Mouse (Mus musculus): ENCODE measurements at regions not wholly inside any gene's neighbourhood (a gene's known extent, or its start where the extent isn't known, plus 50 kb on each side); places are given as distances from the start of the nearest gene placed in this dataset.
A peak's percentile ranks its signal among the peaks of the same experiment; 100 is the strongest.
"Not testable (repeated sequence)": the region's sequence is repeated elsewhere in the genome, so short reads cannot be mapped to it uniquely, and the experiment has no call there.

GRCm38 (mm10) chr17:13549975-13550895 is 195.9 kb downstream of the Tcp10c start:
- no peak for DNase-seq (ENCODE audit: low spot score in 2 of 2)

DNA sequence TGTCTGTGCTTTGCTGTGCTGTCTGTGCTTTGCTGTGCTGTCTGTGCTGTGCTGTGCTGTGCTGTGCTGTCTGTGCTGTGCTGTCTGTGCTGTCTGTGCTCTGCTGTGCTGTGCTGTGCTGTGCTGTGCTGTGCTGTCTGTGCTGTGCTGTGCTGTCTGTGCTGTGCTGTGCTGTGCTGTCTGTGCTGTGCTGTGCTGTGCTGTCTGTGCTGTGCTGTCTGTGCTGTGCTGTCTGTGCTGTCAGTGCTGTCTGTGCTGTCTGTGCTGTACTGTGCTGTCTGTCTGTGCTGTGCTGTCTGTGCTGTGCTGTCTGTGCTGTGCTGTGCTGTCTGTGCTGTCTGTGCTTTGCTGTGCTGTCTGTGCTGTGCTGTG is 196.5 kb downstream of the Tcp10c start:
- not testable (repeated sequence) for DNase-seq (ENCODE audit: low spot score in 2 of 2)

DNA sequence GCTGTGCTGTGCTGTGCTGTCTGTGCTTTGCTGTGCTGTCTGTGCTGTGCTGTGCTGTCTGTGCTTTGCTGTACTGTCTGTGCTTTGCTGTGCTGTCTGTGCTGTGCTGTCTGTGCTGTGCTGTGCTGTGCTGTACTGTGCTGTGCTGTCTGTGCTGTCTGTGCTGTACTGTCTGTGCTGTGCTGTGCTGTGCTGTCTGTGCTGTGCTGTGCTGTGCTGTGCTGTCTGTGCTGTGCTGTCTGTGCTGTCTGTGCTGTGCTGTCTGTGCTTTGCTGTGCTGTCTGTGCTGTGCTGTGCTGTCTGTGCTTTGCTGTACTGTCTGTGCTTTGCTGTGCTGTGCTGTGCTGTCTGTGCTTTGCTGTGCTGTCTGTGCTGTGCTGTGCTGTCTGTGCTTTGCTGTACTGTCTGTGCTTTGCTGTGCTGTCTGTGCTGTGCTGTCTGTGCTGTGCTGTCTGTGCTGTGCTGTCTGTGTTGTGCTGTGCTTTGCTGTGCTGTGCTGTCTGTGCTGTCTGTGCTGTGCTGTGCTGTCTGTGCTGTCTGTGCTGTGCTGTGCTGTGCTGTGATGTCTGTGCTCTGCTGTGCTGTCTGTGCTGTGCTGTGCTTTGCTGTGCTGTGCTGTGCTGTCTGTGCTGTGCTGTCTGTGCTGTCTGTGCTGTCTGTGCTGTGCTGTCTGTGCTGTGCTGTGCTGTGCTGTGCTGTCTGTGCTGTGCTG is 197.5 kb downstream of the Tcp10c start:
- DNase-seq (ENCODE audit: low spot score in 2 of 2) = not testable (repeated sequence)

DNA sequence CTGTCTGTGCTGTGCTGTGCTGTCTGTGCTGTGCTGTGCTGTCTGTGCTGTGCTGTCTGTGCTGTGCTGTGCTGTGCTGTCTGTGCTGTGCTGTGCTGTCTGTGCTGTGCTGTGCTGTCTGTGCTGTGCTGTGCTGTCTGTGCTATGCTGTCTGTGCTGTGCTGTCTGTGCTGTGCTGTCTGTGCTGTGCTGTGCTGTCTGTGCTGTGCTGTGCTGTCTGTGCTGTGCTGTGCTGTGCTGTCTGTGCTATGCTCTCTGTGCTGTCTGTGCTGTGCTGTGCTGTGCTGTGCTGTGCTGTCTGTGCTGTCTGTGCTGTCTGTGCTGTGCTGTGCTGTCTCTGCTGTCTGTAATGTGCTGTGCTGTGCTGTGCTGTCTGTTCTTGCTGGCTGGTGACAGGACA is 198.5 kb downstream of the Tcp10c start:
- not testable (repeated sequence) for DNase-seq (ENCODE audit: low spot score in 2 of 2)

DNA sequence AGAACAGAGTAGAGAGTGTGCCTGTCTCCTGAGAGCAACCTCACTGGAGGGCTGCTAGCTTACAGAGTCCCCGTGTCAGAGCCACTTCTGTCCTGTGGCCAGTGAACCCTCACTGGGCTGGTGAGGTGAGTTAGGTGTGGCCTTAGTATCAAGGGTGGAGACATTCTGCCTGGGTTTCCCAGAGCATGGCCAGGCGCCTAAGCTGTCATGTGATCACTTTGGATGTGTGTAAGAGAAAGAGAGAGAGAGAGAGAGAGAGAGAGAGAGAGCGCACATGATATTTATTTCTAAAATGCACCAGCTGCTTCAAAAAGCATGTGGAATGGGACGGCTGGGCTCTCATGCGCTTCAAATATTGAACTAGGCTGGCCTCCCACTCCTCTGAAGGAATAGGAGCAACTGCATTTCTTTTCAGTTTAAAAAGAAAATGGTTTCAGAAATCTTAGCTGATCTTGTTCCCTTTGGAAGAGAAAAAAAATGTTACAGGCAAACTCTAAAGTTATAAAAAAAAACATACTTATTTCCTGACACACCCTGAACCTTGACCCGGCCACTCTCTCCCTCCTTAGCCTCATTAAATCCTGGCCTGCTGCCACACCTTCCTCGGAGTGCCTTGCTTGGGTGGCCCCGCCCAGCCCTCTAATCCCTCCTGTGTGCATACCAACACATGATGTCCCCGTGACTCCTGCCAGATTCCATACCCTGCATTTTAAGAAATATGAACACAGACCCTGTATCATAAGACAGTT is 201.1 kb downstream of the Tcp10c start:
- not testable (repeated sequence) for DNase-seq (ENCODE audit: low spot score in 2 of 2)

GRCm38 (mm10) chr17:13556060-13556660 is 201.8 kb downstream of the Tcp10c start:
- not testable (repeated sequence) for DNase-seq (ENCODE audit: low spot score in 2 of 2)

DNA sequence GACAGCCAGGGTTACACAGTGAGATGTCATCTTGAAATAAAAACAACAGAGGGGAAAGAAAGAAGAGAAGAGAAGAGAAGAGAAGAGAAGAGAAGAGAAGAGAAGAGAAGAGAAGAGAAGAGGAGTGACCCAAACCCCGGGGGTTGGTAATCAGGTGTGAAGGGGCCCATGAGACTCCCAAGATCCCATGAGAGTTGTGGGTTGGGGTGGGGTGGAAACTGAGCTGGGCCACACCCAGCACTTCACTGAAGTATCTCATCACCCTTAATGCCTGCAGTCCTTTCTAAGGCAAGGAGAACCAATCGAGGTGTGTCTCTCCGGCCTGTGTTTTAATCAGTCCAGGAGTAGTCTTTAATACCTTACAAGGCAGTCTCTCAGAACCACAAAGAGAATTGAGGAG is 201.5 kb upstream of the Afdn start:
- DNase-seq (ENCODE audit: low spot score in 2 of 2) = no peak

- DNase-seq (ENCODE audit: low spot score in 2 of 2) = no peak
These were observed 199.0 kb upstream of the Afdn start for GRCm38 (mm10) chr17:13561342-13561741.

DNA sequence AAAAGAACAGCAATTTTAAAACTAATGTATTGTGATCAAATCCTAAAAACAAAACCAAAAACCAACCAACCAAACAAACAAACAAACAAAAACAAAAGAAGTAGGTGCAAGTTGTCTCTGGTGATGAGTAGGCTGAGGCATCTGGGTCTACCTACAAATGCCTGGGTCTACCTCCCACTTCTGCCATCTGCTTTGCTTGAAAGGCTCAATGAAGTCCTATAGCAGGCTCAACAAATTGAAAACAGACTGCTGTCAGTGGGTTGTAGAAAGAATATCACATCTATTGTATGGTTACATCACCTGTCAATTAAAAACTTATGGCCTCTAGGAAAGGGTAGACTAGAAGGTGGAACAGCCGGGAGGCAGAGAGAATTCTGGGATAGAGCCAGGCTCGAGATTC is 197.4 kb upstream of the Afdn start:
- DNase-seq (ENCODE audit: low spot score in 2 of 2) = no peak

DNA sequence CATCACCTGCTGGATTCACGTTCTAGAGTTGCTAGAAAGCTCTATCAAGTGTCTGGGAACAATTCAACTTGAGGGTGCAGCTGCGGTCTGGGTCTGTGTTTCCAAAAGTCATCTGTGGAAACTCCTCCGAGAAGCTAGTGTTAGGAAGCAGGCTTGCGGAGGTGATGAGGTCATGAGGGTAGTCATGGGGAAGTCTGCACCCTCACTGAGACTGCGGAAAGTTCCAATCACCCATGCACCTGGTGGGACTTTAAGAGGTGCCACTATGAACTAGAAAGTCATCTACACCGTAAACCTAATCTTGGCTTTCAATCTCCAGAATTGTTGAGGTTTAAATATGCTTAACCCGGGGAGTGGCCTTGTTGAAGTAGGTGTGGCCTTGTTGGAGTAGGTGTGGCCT is 195.5 kb upstream of the Afdn start:
- no peak for DNase-seq (ENCODE audit: low spot score in 2 of 2)

DNA sequence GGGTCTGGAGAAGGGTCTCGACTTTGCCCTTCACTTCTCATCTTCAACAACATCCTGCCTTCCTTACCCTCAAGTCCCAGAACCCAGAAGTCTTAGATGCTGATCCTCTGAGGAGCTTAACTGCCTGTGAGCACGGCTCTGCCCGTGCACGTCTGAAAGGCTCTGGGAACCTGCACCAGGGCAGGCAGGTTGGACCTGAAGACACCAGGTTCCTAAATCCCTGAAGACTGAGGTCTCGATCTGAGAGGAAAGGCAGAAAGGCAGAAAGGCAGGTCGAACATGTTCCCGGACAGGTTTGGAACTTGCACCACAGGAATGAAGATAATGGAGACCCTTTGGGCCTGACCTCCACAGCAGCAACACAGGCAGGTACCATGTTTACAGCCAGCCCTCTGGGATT is 193.7 kb upstream of the Afdn start:
- DNase-seq (ENCODE audit: low spot score in 2 of 2) = no peak

DNA sequence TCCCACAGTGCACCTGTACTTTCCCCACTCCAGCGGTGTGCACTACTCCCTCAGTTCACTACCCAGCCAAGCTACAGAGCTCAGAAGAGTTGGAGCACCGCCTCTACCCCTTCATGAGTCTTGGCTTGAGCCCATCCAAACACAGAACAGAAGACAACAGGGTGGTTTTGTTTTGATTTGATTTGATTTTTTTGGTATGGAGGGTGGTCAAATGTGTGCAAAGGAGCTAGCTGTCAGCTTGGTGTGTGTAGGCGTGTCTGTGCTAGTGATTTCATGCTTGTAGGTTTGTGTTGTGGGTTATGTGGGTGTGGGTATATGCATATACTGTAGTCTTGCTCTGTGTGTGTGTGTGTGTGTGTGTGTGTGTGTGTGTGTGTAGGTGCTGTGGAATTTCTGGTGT is 193.2 kb upstream of the Afdn start:
- DNase-seq (ENCODE audit: low spot score in 2 of 2) = no peak

GRCm38 (mm10) chr17:13570796-13571195 is 189.5 kb upstream of the Afdn start:
- no peak for DNase-seq (ENCODE audit: low spot score in 2 of 2)

- no peak for DNase-seq (ENCODE audit: low spot score in 2 of 2)
These were observed 188.0 kb upstream of the Afdn start for GRCm38 (mm10) chr17:13572204-13572833.

- no peak for DNase-seq (ENCODE audit: low spot score in 2 of 2)
These were observed 187.3 kb upstream of the Afdn start for GRCm38 (mm10) chr17:13573036-13573435.

DNA sequence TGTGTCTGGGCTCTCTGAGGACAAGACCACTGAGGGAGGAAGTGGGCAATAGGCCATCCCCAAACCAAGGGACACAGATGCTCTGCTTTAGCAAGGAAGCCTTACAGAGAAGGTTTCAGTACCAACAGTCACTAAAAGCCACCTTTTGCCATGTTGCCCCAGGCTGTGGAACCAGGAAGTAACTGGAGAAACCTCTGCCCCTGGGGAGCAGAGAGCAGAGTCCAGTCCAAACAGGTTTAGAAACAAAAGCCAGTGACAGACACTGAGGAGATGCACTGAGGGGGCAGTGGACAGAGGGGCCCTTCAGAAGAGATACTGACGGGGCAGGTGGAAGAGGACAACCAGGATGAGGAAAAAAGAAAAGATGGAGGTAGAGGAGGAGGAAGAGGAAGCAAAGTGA is 186.2 kb upstream of the Afdn start:
- no peak for DNase-seq (ENCODE audit: low spot score in 2 of 2)

DNA sequence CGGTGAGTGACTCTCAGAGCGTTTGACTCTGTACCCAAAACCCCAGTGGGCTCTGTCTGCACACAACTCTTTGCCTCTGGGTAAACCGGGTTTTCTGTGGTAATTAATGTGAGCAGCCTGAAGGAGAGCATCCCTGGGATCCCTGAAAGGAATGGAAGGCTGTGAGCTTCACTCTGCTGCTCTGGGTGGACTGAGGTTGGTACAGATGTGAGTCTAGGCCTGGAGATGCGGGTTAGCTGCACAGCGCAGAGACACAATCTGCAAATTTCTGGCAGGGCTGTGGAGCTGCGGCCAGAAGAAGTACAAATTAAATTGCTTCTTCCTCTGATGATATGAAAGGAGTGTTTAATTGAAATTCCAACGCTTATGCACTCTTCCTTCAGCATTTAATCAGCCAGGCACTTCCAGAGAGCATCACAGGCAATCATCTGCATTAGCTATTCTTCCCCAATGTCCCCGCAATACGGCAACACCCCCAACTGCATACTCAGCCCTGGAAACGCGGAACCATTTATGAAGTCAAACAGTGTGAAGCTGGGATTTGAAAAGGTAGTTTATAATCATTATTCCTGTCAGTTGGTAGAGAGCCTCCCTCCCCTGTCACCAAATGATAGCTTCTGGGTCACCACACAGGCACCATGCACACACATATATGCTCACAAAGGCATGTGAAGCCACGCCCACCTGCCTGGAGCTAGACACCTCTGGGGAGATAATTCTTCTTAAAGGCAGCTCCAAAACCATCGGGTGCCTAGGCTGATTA is 185.5 kb upstream of the Afdn start:
- no peak for DNase-seq (ENCODE audit: low spot score in 2 of 2)

- DNase-seq (ENCODE audit: low spot score in 2 of 2) = peak in 1 of 2 experiments; percentile 55
These were observed 182.5 kb upstream of the Afdn start for GRCm38 (mm10) chr17:13577798-13578197.

- DNase-seq (ENCODE audit: low spot score in 2 of 2) = no peak
These were observed 179.0 kb upstream of the Afdn start for GRCm38 (mm10) chr17:13581214-13581920.

DNA sequence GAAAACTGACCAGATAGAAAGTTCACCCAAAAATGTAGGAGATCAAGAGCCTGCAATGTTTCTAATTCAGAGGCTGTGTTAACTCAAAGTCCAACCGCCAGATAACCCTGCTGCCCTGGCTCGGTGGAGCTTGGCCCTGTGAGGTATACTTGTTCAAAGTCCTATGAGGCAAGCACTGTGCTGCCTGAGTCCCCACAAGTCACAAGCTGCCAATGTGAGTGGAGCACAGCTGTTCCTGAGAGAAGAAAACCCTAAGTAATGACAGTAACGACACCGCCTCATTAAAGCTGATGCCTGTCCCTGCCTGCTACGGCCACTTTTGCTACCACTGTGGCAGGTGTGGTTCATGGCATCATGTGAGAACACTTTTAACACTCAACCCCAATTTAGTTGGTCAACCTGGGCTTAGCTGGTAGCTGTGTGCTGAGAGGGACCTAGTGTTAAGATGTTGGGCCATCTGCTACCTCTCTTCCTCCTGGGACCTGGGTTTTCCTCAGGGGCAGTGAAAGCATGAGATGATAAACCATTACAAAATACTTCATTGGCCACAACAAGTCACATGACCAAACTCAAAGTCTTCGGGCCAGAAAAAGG is 178.2 kb upstream of the Afdn start:
- no peak for DNase-seq (ENCODE audit: low spot score in 2 of 2)

Measured in left cerebral cortex, adult 9 months (tissue).